Mouse (Mus musculus) embryonic facial prominence, embryonic 13.5 days (tissue): ENCODE data around the gene Dip2a. TPM values are rescaled to one million over a fixed set of nuclear protein-coding genes. Genes with fewer than 3 reads are reported as not detected.
A peak's percentile ranks its signal among the peaks of the same experiment; 100 is the strongest.

Source experiments
- ATAC-seq: fragments of 200-750 bp; cut with Nextera tagmentation; 2 replicates; pipeline ENCODE4 v1.8.0; 2017; ENCODE audit warnings: low read depth; ENCODE audit not compliant: insufficient number of reproducible peaks, insufficient read depth, low FRiP score, low TSS enrichment
- H3K27ac ChIP-seq: fragments of 300-500 bp; sonication (generic); 2 replicates; pipeline ENCODE4 v1.5.1; 2015; ENCODE audit warnings: moderate library complexity, mild to moderate bottlenecking, inconsistent platforms
- H3K27me3 ChIP-seq: fragments of 300-500 bp; sonication (generic); 2 replicates; pipeline ENCODE4 v1.6.1; 2015; ENCODE audit warnings: mild to moderate bottlenecking, inconsistent platforms
- H3K36me3 ChIP-seq: fragments of 300-500 bp; sonication (generic); 2 replicates; pipeline ENCODE4 v1.6.1; 2015; ENCODE audit warnings: mild to moderate bottlenecking, inconsistent platforms
- H3K4me1 ChIP-seq: fragments of 300-500 bp; sonication (generic); 2 replicates; pipeline ENCODE4 v1.6.1; 2015; ENCODE audit warnings: inconsistent platforms
- H3K4me2 ChIP-seq: fragments of 300-500 bp; sonication (generic); 2 replicates; pipeline ENCODE4 v1.6.1; 2015; ENCODE audit warnings: moderate library complexity, mild to moderate bottlenecking, inconsistent platforms
- H3K4me3 ChIP-seq: fragments of 300-500 bp; sonication (generic); 2 replicates; pipeline ENCODE4 v1.5.1; 2015; ENCODE audit warnings: mild to moderate bottlenecking, inconsistent platforms
- H3K9ac ChIP-seq: fragments of 300-500 bp; sonication (generic); 2 replicates; pipeline ENCODE4 v1.6.1; 2015; ENCODE audit warnings: mild to moderate bottlenecking, inconsistent platforms
- H3K9me3 ChIP-seq: fragments of 300-500 bp; sonication (generic); 2 replicates; pipeline ENCODE4 v1.6.1; 2016; ENCODE audit warnings: inconsistent platforms
- WGBS: fragments of 180-500 bp; shearing (Covaris S2); methylation state at CpG from one replicate; pipeline ENCODE4 v1.1.7; 2015; ENCODE audit warnings: mixed read lengths; 5-methylcytosine and 5-hydroxymethylcytosine counted together
- polyA plus RNA-seq: library from polyadenylated mRNA; unstranded; fragments of >200 nt; fragmentation: Nextera tagmentation; extraction: Ambion mirVana; gene quantifications from 2 replicates; pipeline ENCODE4 v1.2.1, GENCODE M21; 2015

Gene Dip2a
- polyA plus RNA-seq, 1 experiment from 2014 or later, result 12.5 TPM

GRCm38 (mm10) chr10:76239401-76239800 is 105.7 kb downstream of the Dip2a start:
- Histone ChIP-seq H3K27me3 (no peaks in the 10 kb centered on the region), H3K9me3 (no peaks in the 10 kb centered on the region), H3K4me3 (no peak overlapping the region), H3K9ac (no peak overlapping the region), H3K4me2 (no peak overlapping the region), H3K27ac (no peak overlapping the region), H3K4me1 (peaks cover 11% of the 10 kb centered on the region), H3K36me3 (peaks cover 7% of the 10 kb centered on the region; the same call in 1 of the 2 replicates)
- ATAC-seq, result no peak
- WGBS, result 63% methylated on average over 4 of the region's 4 CpGs

GRCm38 (mm10) chr10:76237341-76238225 is 107.5 kb downstream of the Dip2a start, which contains the start of gene Prmt2:
Gene Prmt2, minus strand, starts transcription at chr10:76237865.
- H3K4me2 ChIP-seq, result peak within 1 kb of the TSS; percentile 73
- H3K9me3 ChIP-seq, result no peaks in the 10 kb centered on the region
- under 1% methylated on average over 47 of the region's 47 CpGs for WGBS
- H3K27me3 ChIP-seq, result no peaks in the 10 kb centered on the region
- H3K4me3 ChIP-seq, result peak within 1 kb of the TSS; percentile 71
- H3K27ac ChIP-seq, result peak within 1 kb of the TSS; percentile 93
- peak within 1 kb of the TSS; percentile 77 for H3K9ac ChIP-seq
- peaks cover 7% of the 10 kb centered on the region; the same call in 1 of the 2 replicates for H3K36me3 ChIP-seq
- H3K4me1 ChIP-seq, result peaks cover 11% of the 10 kb centered on the region
- ATAC-seq, result peak; percentile 95

GRCm38 (mm10) chr10:76229627-76230026 is 115.5 kb downstream of the Dip2a start:
- 82% methylated on average over 1 of the region's 1 CpGs for WGBS
- Histone ChIP-seq H3K27ac (no peak overlapping the region), H3K36me3 (peaks cover 17% of the 10 kb centered on the region), H3K9me3 (no peaks in the 10 kb centered on the region), H3K4me1 (no peaks in the 10 kb centered on the region), H3K4me2 (no peak overlapping the region), H3K4me3 (no peak overlapping the region), H3K9ac (no peak overlapping the region), H3K27me3 (no peaks in the 10 kb centered on the region)
- no peak for ATAC-seq

- no peaks in the 10 kb centered on the region for H3K9me3 ChIP-seq
- 93% methylated on average over 11 of the region's 11 CpGs for WGBS
- H3K36me3 ChIP-seq, result peaks cover 48% of the 10 kb centered on the region
- no peak overlapping the region for H3K9ac ChIP-seq
- no peak overlapping the region for H3K4me3 ChIP-seq
- no peaks in the 10 kb centered on the region for H3K4me1 ChIP-seq
- no peak for ATAC-seq
- no peak overlapping the region for H3K27ac ChIP-seq
- no peak overlapping the region for H3K4me2 ChIP-seq
- no peaks in the 10 kb centered on the region for H3K27me3 ChIP-seq
Measured at GRCm38 (mm10) chr10:76225944-76226343, 119.1 kb downstream of the Dip2a start.

- Histone ChIP-seq H3K27ac (no peak overlapping the region), H3K36me3 (peaks cover 85% of the 10 kb centered on the region), H3K9ac (no peak overlapping the region), H3K4me3 (no peak overlapping the region), H3K4me2 (no peak overlapping the region), H3K27me3 (no peaks in the 10 kb centered on the region), H3K4me1 (no peaks in the 10 kb centered on the region), H3K9me3 (peaks cover 12% of the 10 kb centered on the region)
- ATAC-seq, result no peak
- 83% methylated on average over 9 of the region's 9 CpGs for WGBS
Measured at GRCm38 (mm10) chr10:76218240-76218639, 126.9 kb downstream of the Dip2a start.

- H3K36me3 ChIP-seq, result peaks cover 85% of the 10 kb centered on the region
- H3K27ac ChIP-seq, result no peak overlapping the region
Measured at GRCm38 (mm10) chr10:76217056-76217455, 128.0 kb downstream of the Dip2a start.

GRCm38 (mm10) chr10:76214161-76214560 is 130.9 kb downstream of the Dip2a start:
- Histone ChIP-seq H3K4me2 (no peak overlapping the region), H3K9me3 (peaks cover 12% of the 10 kb centered on the region), H3K9ac (no peak overlapping the region), H3K36me3 (peaks cover 85% of the 10 kb centered on the region), H3K27me3 (no peaks in the 10 kb centered on the region), H3K27ac (no peak overlapping the region), H3K4me3 (no peak overlapping the region), H3K4me1 (no peaks in the 10 kb centered on the region)
- no peak for ATAC-seq
- 90% methylated on average over 4 of the region's 4 CpGs for WGBS

More at GRCm38 (mm10) chr10:76217056-76217455, 128.0 kb downstream of the Dip2a start:
- H3K4me3 ChIP-seq, result no peak overlapping the region
- H3K4me2 ChIP-seq, result no peak overlapping the region
- peaks cover 12% of the 10 kb centered on the region for H3K9me3 ChIP-seq
- no peak overlapping the region for H3K9ac ChIP-seq
- H3K27me3 ChIP-seq, result no peaks in the 10 kb centered on the region
- H3K4me1 ChIP-seq, result no peaks in the 10 kb centered on the region
- no peak for ATAC-seq
- 95% methylated on average over 17 of the region's 17 CpGs for WGBS

- Histone ChIP-seq H3K36me3 (peaks cover 89% of the 10 kb centered on the region), H3K4me3 (no peak overlapping the region), H3K27me3 (no peaks in the 10 kb centered on the region), H3K4me1 (no peaks in the 10 kb centered on the region), H3K9me3 (peaks cover 12% of the 10 kb centered on the region), H3K9ac (no peak overlapping the region), H3K4me2 (no peak overlapping the region), H3K27ac (no peak overlapping the region)
- 89% methylated on average over 6 of the region's 6 CpGs for WGBS
- no peak for ATAC-seq
Measured at GRCm38 (mm10) chr10:76212121-76212520, 133.0 kb downstream of the Dip2a start.

- ATAC-seq, result no peak
- Histone ChIP-seq H3K4me2 (no peak overlapping the region), H3K4me1 (no peaks in the 10 kb centered on the region), H3K4me3 (no peak overlapping the region), H3K9ac (no peak overlapping the region), H3K9me3 (peaks cover 12% of the 10 kb centered on the region), H3K27ac (no peak overlapping the region), H3K27me3 (no peaks in the 10 kb centered on the region), H3K36me3 (peaks cover 85% of the 10 kb centered on the region)
- whole genome bisulfite sequencing, result 95% methylated on average over 7 of the region's 7 CpGs
Measured at GRCm38 (mm10) chr10:76210806-76211205, 134.3 kb downstream of the Dip2a start.

Other genes starting within 250 kb of the Dip2a start
- not detected in 2 replicates for gene Slc5a4b, start 234.3 kb downstream of the Dip2a start, polyA plus RNA-seq
- gene Slc5a4a, start 197.8 kb downstream of the Dip2a start, polyA plus RNA-seq, result not detected in 2 replicates
- 62.5 and 67.7 TPM in 2 replicates for gene Prmt2, start 107.4 kb downstream of the Dip2a start, polyA plus RNA-seq
- 5.7 and 8.1 TPM in 2 replicates for gene S100b, start 91.4 kb downstream of the Dip2a start, polyA plus RNA-seq
- 2.1 TPM in 1 of 2 replicates, not detected in the other for gene AC141477.1, start 95.2 kb upstream of the Dip2a start, polyA plus RNA-seq
- 13.9 and 16.4 TPM in 2 replicates for gene Pcnt, start 97.5 kb upstream of the Dip2a start, polyA plus RNA-seq
- gene 2610028H24Rik, start 103.8 kb upstream of the Dip2a start, polyA plus RNA-seq, result not detected in 2 replicates
- 67.9 and 79.8 TPM in 2 replicates for gene Mcm3ap, start 123.6 kb upstream of the Dip2a start, polyA plus RNA-seq
- gene Ybey, start 123.8 kb upstream of the Dip2a start, polyA plus RNA-seq, result 6.0 and 7.4 TPM in 2 replicates
- gene Lss, start 186.3 kb upstream of the Dip2a start, polyA plus RNA-seq, result 37.3 and 39.0 TPM in 2 replicates
- not detected in 2 replicates for gene Spatc1l, start 217.0 kb upstream of the Dip2a start, polyA plus RNA-seq
- 0.73 TPM in 1 of 2 replicates, not detected in the other for gene Ftcd, start 230.4 kb upstream of the Dip2a start, polyA plus RNA-seq